Mouse (Mus musculus): Measurements from ENCODE around the gene Wfdc6a. TPM values are rescaled to one million over a fixed set of nuclear protein-coding genes. Genes with fewer than 3 reads are reported as not detected.
A peak's percentile ranks its signal among the peaks of the same experiment; 100 is the strongest.

The Wfdc6a gene
- total and polyA plus RNA-seq, 2 experiments from 2014 or later: not detected

GRCm38 (mm10) chr2:164540652-164541427, 44.4 kb downstream of the Wfdc6a start:
- Histone ChIP-seq H3K4me2 (ENCODE audit: low read depth, low read length, poor library complexity, severe bottlenecking) (no peak overlapping the region), H3K4me1 (ENCODE audit: insufficient read depth, low read length) (no peaks in the 10 kb centered on the region), H3K9me3 (ENCODE audit: low read length) (no peaks in the 10 kb centered on the region), H3K36me3 (ENCODE audit: insufficient read depth, low read length) (no peaks in the 10 kb centered on the region), H3K9ac (replicated peaks; ENCODE audit: low read length, poor library complexity, severe bottlenecking) (no peak overlapping the region), H3K27me3 (ENCODE audit: insufficient read depth, low read length) (no peaks in the 10 kb centered on the region), H3K27ac (ENCODE audit: low read depth, low read length) (no peak overlapping the region), H3K4me3 (ENCODE audit: low read depth, low read length) (no peak overlapping the region)
- no peak for TF ChIP-seq CTCF (IDR thresholded peaks at IDR 0.05)
- no peak for ATAC-seq (ENCODE audit: low FRiP score)
- WGBS: 40% methylated on average over 8 of the region's 8 CpGs
- DNase-seq (ENCODE audit: low spot score): no peak

- H3K9ac ChIP-seq (replicated peaks; ENCODE audit: low read length, poor library complexity, severe bottlenecking): no peak overlapping the region
- 85% methylated on average over 4 of the region's 4 CpGs for WGBS
- H3K9me3 ChIP-seq (ENCODE audit: low read length): no peaks in the 10 kb centered on the region
- H3K27ac ChIP-seq (ENCODE audit: low read depth, low read length): no peak overlapping the region
- no peak overlapping the region for H3K4me2 ChIP-seq (ENCODE audit: low read depth, low read length, poor library complexity, severe bottlenecking)
- ATAC-seq (ENCODE audit: low FRiP score) (no peak), DNase-seq (ENCODE audit: low spot score) (no peak)
- H3K27me3 ChIP-seq (ENCODE audit: insufficient read depth, low read length): no peaks in the 10 kb centered on the region
- no peak for TF ChIP-seq CTCF (IDR thresholded peaks at IDR 0.05)
- no peaks in the 10 kb centered on the region for H3K36me3 ChIP-seq (ENCODE audit: insufficient read depth, low read length)
- H3K4me1 ChIP-seq (ENCODE audit: insufficient read depth, low read length): no peaks in the 10 kb centered on the region
- no peak overlapping the region for H3K4me3 ChIP-seq (ENCODE audit: low read depth, low read length)
Measured at GRCm38 (mm10) chr2:164537003-164537402, 48.2 kb downstream of the Wfdc6a start.

- TF ChIP-seq CTCF (IDR thresholded peaks at IDR 0.05): no peak
- 77% methylated on average over 10 of the region's 10 CpGs for WGBS
Measured at GRCm38 (mm10) chr2:164534315-164534714, 50.9 kb downstream of the Wfdc6a start.

GRCm38 (mm10) chr2:164531169-164531568, 54.1 kb downstream of the Wfdc6a start:
- H3K27ac ChIP-seq (ENCODE audit: low read depth, low read length): no peak overlapping the region
- peak; percentile 94 for TF ChIP-seq CTCF (IDR thresholded peaks at IDR 0.05)

More at GRCm38 (mm10) chr2:164534315-164534714, 50.9 kb downstream of the Wfdc6a start:
- Histone ChIP-seq H3K27ac (ENCODE audit: low read depth, low read length) (no peak overlapping the region), H3K4me1 (ENCODE audit: insufficient read depth, low read length) (no peaks in the 10 kb centered on the region), H3K9ac (replicated peaks; ENCODE audit: low read length, poor library complexity, severe bottlenecking) (no peak overlapping the region), H3K9me3 (ENCODE audit: low read length) (no peaks in the 10 kb centered on the region), H3K4me2 (ENCODE audit: low read depth, low read length, poor library complexity, severe bottlenecking) (no peak overlapping the region), H3K4me3 (ENCODE audit: low read depth, low read length) (no peak overlapping the region), H3K27me3 (ENCODE audit: insufficient read depth, low read length) (no peaks in the 10 kb centered on the region), H3K36me3 (ENCODE audit: insufficient read depth, low read length) (no peaks in the 10 kb centered on the region)
- DNase-seq (ENCODE audit: low spot score) (no peak), ATAC-seq (ENCODE audit: low FRiP score) (no peak)

More at GRCm38 (mm10) chr2:164531169-164531568, 54.1 kb downstream of the Wfdc6a start:
- H3K9ac ChIP-seq (replicated peaks; ENCODE audit: low read length, poor library complexity, severe bottlenecking): no peak overlapping the region
- H3K9me3 ChIP-seq (ENCODE audit: low read length): no peaks in the 10 kb centered on the region
- DNase-seq (ENCODE audit: low spot score) (peak; percentile 82), ATAC-seq (ENCODE audit: low FRiP score) (0 out of 2 replicates have a peak, but pooled peaks have one; percentile 62)
- 8% methylated on average over 3 of the region's 3 CpGs for WGBS
- H3K4me1 ChIP-seq (ENCODE audit: insufficient read depth, low read length): no peaks in the 10 kb centered on the region
- no peak overlapping the region for H3K4me3 ChIP-seq (ENCODE audit: low read depth, low read length)
- H3K36me3 ChIP-seq (ENCODE audit: insufficient read depth, low read length): no peaks in the 10 kb centered on the region
- H3K4me2 ChIP-seq (ENCODE audit: low read depth, low read length, poor library complexity, severe bottlenecking): no peak overlapping the region
- no peaks in the 10 kb centered on the region for H3K27me3 ChIP-seq (ENCODE audit: insufficient read depth, low read length)

Other genes starting within 250 kb of the Wfdc6a start
Only the 30 nearest of the 32 such genes appear.
- gene Slpi, start 196.4 kb downstream of the Wfdc6a start, total RNA-seq (2014; rRNA removed): not detected in 2 replicates
- gene Slpi, start 196.4 kb downstream of the Wfdc6a start, polyA plus RNA-seq (2015; fragmentation: Nextera tagmentation; extraction: Ambion mirVana): 0.27 and 0.36 TPM in 2 replicates
- 0.77 TPM in 1 of 2 replicates, not detected in the other for gene Rbpjl, start 182.3 kb downstream of the Wfdc6a start, total RNA-seq (2014; rRNA removed)
- 0.04 TPM in 1 of 2 replicates, not detected in the other for gene Rbpjl, start 182.3 kb downstream of the Wfdc6a start, polyA plus RNA-seq (2015; fragmentation: Nextera tagmentation; extraction: Ambion mirVana)
- gene Matn4, start 180.3 kb downstream of the Wfdc6a start, total RNA-seq (2014; rRNA removed): 1.9 and 2.0 TPM in 2 replicates
- 1.9 and 2.1 TPM in 2 replicates for gene Matn4, start 180.3 kb downstream of the Wfdc6a start, polyA plus RNA-seq (2015; fragmentation: Nextera tagmentation; extraction: Ambion mirVana)
- gene Sdc4, start 141.6 kb downstream of the Wfdc6a start, total RNA-seq (2014; rRNA removed): 13.8 and 20.3 TPM in 2 replicates
- gene Sdc4, start 141.6 kb downstream of the Wfdc6a start, polyA plus RNA-seq (2015; fragmentation: Nextera tagmentation; extraction: Ambion mirVana): 18.3 and 19.3 TPM in 2 replicates
- gene Sys1, start 128.5 kb downstream of the Wfdc6a start, total RNA-seq (2014; rRNA removed): 194 and 206 TPM in 2 replicates
- 103 and 108 TPM in 2 replicates for gene Sys1, start 128.5 kb downstream of the Wfdc6a start, polyA plus RNA-seq (2015; fragmentation: Nextera tagmentation; extraction: Ambion mirVana)
- gene Gm20458, start 124.5 kb downstream of the Wfdc6a start, total RNA-seq (2014; rRNA removed): 4.7 and 15.0 TPM in 2 replicates
- 6.9 and 7.2 TPM in 2 replicates for gene Gm20458, start 124.5 kb downstream of the Wfdc6a start, polyA plus RNA-seq (2015; fragmentation: Nextera tagmentation; extraction: Ambion mirVana)
- not detected in 2 replicates for gene Trp53tg5, start 111.7 kb downstream of the Wfdc6a start, total RNA-seq (2014; rRNA removed)
- not detected in 2 replicates for gene Trp53tg5, start 111.7 kb downstream of the Wfdc6a start, polyA plus RNA-seq (2015; fragmentation: Nextera tagmentation; extraction: Ambion mirVana)
- 21.1 and 26.7 TPM in 2 replicates for gene Dbndd2, start 99.3 kb downstream of the Wfdc6a start, total RNA-seq (2014; rRNA removed)
- gene Dbndd2, start 99.3 kb downstream of the Wfdc6a start, polyA plus RNA-seq (2015; fragmentation: Nextera tagmentation; extraction: Ambion mirVana): 24.8 and 25.4 TPM in 2 replicates
- 117 and 126 TPM in 2 replicates for gene Pigt, start 87.9 kb downstream of the Wfdc6a start, total RNA-seq (2014; rRNA removed)
- 121 and 126 TPM in 2 replicates for gene Pigt, start 87.9 kb downstream of the Wfdc6a start, polyA plus RNA-seq (2015; fragmentation: Nextera tagmentation; extraction: Ambion mirVana)
- gene Wfdc2, start 23.0 kb downstream of the Wfdc6a start, total RNA-seq (2014; rRNA removed): 0.38 and 0.52 TPM in 2 replicates
- 1.5 and 1.9 TPM in 2 replicates for gene Wfdc2, start 23.0 kb downstream of the Wfdc6a start, polyA plus RNA-seq (2015; fragmentation: Nextera tagmentation; extraction: Ambion mirVana)
- gene Spint3, start 12.0 kb downstream of the Wfdc6a start, total RNA-seq (2014; rRNA removed): not detected in 2 replicates
- gene Spint3, start 12.0 kb downstream of the Wfdc6a start, polyA plus RNA-seq (2015; fragmentation: Nextera tagmentation; extraction: Ambion mirVana): not detected in 2 replicates
- not detected in 2 replicates for gene Eppin, start 8.1 kb upstream of the Wfdc6a start, total RNA-seq (2014; rRNA removed)
- not detected in 2 replicates for gene Eppin, start 8.1 kb upstream of the Wfdc6a start, polyA plus RNA-seq (2015; fragmentation: Nextera tagmentation; extraction: Ambion mirVana)
- not detected in 2 replicates for gene Wfdc6b, start 28.1 kb upstream of the Wfdc6a start, total RNA-seq (2014; rRNA removed)
- gene Wfdc6b, start 28.1 kb upstream of the Wfdc6a start, polyA plus RNA-seq (2015; fragmentation: Nextera tagmentation; extraction: Ambion mirVana): not detected in 2 replicates
- gene Wfdc8, start 28.2 kb upstream of the Wfdc6a start, total RNA-seq (2014; rRNA removed): 0.28 TPM in 1 of 2 replicates, not detected in the other
- not detected in 2 replicates for gene Wfdc8, start 28.2 kb upstream of the Wfdc6a start, polyA plus RNA-seq (2015; fragmentation: Nextera tagmentation; extraction: Ambion mirVana)
- gene Wfdc16, start 53.3 kb upstream of the Wfdc6a start, total RNA-seq (2014; rRNA removed): not detected in 2 replicates
- gene Wfdc16, start 53.3 kb upstream of the Wfdc6a start, polyA plus RNA-seq (2015; fragmentation: Nextera tagmentation; extraction: Ambion mirVana): not detected in 2 replicates
- gene Wfdc10, start 70.6 kb upstream of the Wfdc6a start, total RNA-seq (2014; rRNA removed): 3.5 TPM in 1 of 2 replicates, not detected in the other
- 0.38 and 0.42 TPM in 2 replicates for gene Wfdc10, start 70.6 kb upstream of the Wfdc6a start, polyA plus RNA-seq (2015; fragmentation: Nextera tagmentation; extraction: Ambion mirVana)
- gene Wfdc9, start 71.1 kb upstream of the Wfdc6a start, total RNA-seq (2014; rRNA removed): not detected in 2 replicates
- not detected in 2 replicates for gene Wfdc9, start 71.1 kb upstream of the Wfdc6a start, polyA plus RNA-seq (2015; fragmentation: Nextera tagmentation; extraction: Ambion mirVana)
- gene Wfdc11, start 88.6 kb upstream of the Wfdc6a start, total RNA-seq (2014; rRNA removed): not detected in 2 replicates
- gene Wfdc11, start 88.6 kb upstream of the Wfdc6a start, polyA plus RNA-seq (2015; fragmentation: Nextera tagmentation; extraction: Ambion mirVana): not detected in 2 replicates
- not detected in 2 replicates for gene Wfdc13, start 99.7 kb upstream of the Wfdc6a start, total RNA-seq (2014; rRNA removed)
- not detected in 2 replicates for gene Wfdc13, start 99.7 kb upstream of the Wfdc6a start, polyA plus RNA-seq (2015; fragmentation: Nextera tagmentation; extraction: Ambion mirVana)
- gene Spint4, start 113.1 kb upstream of the Wfdc6a start, total RNA-seq (2014; rRNA removed): not detected in 2 replicates
- gene Spint4, start 113.1 kb upstream of the Wfdc6a start, polyA plus RNA-seq (2015; fragmentation: Nextera tagmentation; extraction: Ambion mirVana): not detected in 2 replicates
- not detected in 2 replicates for gene Spint5, start 129.9 kb upstream of the Wfdc6a start, total RNA-seq (2014; rRNA removed)
- not detected in 2 replicates for gene Spint5, start 129.9 kb upstream of the Wfdc6a start, polyA plus RNA-seq (2015; fragmentation: Nextera tagmentation; extraction: Ambion mirVana)
- 0.16 and 1.3 TPM in 2 replicates for gene Wfdc3, start 160.5 kb upstream of the Wfdc6a start, total RNA-seq (2014; rRNA removed)
- 0.60 and 0.97 TPM in 2 replicates for gene Wfdc3, start 160.5 kb upstream of the Wfdc6a start, polyA plus RNA-seq (2015; fragmentation: Nextera tagmentation; extraction: Ambion mirVana)
- 18.5 and 24.7 TPM in 2 replicates for gene Dnttip1, start 160.5 kb upstream of the Wfdc6a start, total RNA-seq (2014; rRNA removed)
- gene Dnttip1, start 160.5 kb upstream of the Wfdc6a start, polyA plus RNA-seq (2015; fragmentation: Nextera tagmentation; extraction: Ambion mirVana): 48.4 and 54.2 TPM in 2 replicates
- 14.6 and 38.5 TPM in 2 replicates for gene Ube2c, start 184.5 kb upstream of the Wfdc6a start, total RNA-seq (2014; rRNA removed)
- 18.1 and 18.4 TPM in 2 replicates for gene Ube2c, start 184.5 kb upstream of the Wfdc6a start, polyA plus RNA-seq (2015; fragmentation: Nextera tagmentation; extraction: Ambion mirVana)
- gene Tnnc2, start 194.5 kb upstream of the Wfdc6a start, total RNA-seq (2014; rRNA removed): not detected in 2 replicates
- 0.31 and 0.62 TPM in 2 replicates for gene Tnnc2, start 194.5 kb upstream of the Wfdc6a start, polyA plus RNA-seq (2015; fragmentation: Nextera tagmentation; extraction: Ambion mirVana)
- gene Snx21, start 200.4 kb upstream of the Wfdc6a start, total RNA-seq (2014; rRNA removed): 80.8 and 100 TPM in 2 replicates
- gene Snx21, start 200.4 kb upstream of the Wfdc6a start, polyA plus RNA-seq (2015; fragmentation: Nextera tagmentation; extraction: Ambion mirVana): 50.8 and 54.1 TPM in 2 replicates
- 24.2 and 25.8 TPM in 2 replicates for gene Acot8, start 219.4 kb upstream of the Wfdc6a start, total RNA-seq (2014; rRNA removed)
- 17.5 and 19.7 TPM in 2 replicates for gene Acot8, start 219.4 kb upstream of the Wfdc6a start, polyA plus RNA-seq (2015; fragmentation: Nextera tagmentation; extraction: Ambion mirVana)
- 6.4 and 7.7 TPM in 2 replicates for gene Zswim3, start 219.7 kb upstream of the Wfdc6a start, total RNA-seq (2014; rRNA removed)
- gene Zswim3, start 219.7 kb upstream of the Wfdc6a start, polyA plus RNA-seq (2015; fragmentation: Nextera tagmentation; extraction: Ambion mirVana): 5.5 and 7.4 TPM in 2 replicates
- gene Zswim1, start 237.2 kb upstream of the Wfdc6a start, total RNA-seq (2014; rRNA removed): 24.8 and 25.1 TPM in 2 replicates
- gene Zswim1, start 237.2 kb upstream of the Wfdc6a start, polyA plus RNA-seq (2015; fragmentation: Nextera tagmentation; extraction: Ambion mirVana): 35.3 and 36.0 TPM in 2 replicates
- gene Spata25, start 243.1 kb upstream of the Wfdc6a start, total RNA-seq (2014; rRNA removed): 1.1 TPM in 1 of 2 replicates, not detected in the other
- not detected in 2 replicates for gene Spata25, start 243.1 kb upstream of the Wfdc6a start, polyA plus RNA-seq (2015; fragmentation: Nextera tagmentation; extraction: Ambion mirVana)

Data from midbrain, postnatal 0 days (tissue).